Mouse (Mus musculus) kidney, adult 2 months (tissue): ENCODE measurements around the gene Nap1l5. TPM values are rescaled to one million over a fixed set of nuclear protein-coding genes. Genes with fewer than 3 reads are reported as not detected.

Experiments used
- DNase-seq: peaks from one replicate; pipeline ENCODE4 v3.0.0; 2021
- H3K27ac ChIP-seq: fragments of 200-500 bp; 2 replicates; pipeline ENCODE4 v1.5.1; 2012; ENCODE audit warnings: low read depth, low read length, control low read depth, inconsistent platforms; ENCODE audit not compliant: insufficient read depth
- H3K27me3 ChIP-seq: fragments of 200-500 bp; replicated peaks from 2 replicates; pipeline ENCODE4 v1.6.1; 2012; ENCODE audit warnings: mild to moderate bottlenecking, moderate library complexity, low read length, inconsistent platforms; ENCODE audit not compliant: control insufficient read depth, insufficient read depth
- H3K36me3 ChIP-seq: fragments of 200-500 bp; 2 replicates; pipeline ENCODE4 v1.6.1; 2012; ENCODE audit warnings: mild to moderate bottlenecking, moderate library complexity, low read length, inconsistent platforms; ENCODE audit not compliant: control insufficient read depth, insufficient read depth
- H3K4me1 ChIP-seq: fragments of 200-500 bp; 2 replicates; pipeline ENCODE4 v1.6.1; 2011; ENCODE audit warnings: low read length; ENCODE audit not compliant: control insufficient read depth, insufficient read depth
- H3K4me3 ChIP-seq: fragments of 200-500 bp; 2 replicates; pipeline ENCODE4 v1.5.1; 2011; ENCODE audit warnings: mild to moderate bottlenecking, low read depth, low read length, control low read depth; ENCODE audit not compliant: insufficient read depth
- CTCF ChIP-seq: fragments of 200-500 bp; conservative IDR thresholded peaks from 2 replicates; pipeline ENCODE4 v1.5.1; 2011; ENCODE audit warnings: low read depth, mild to moderate bottlenecking, control low read depth, low read length, moderate library complexity, mixed read lengths; ENCODE audit not compliant: insufficient read depth, insufficient read length
- POLR2A ChIP-seq: fragments of 200-500 bp; IDR thresholded peaks from one replicate; pipeline ENCODE4 v1.6.1; 2011; ENCODE audit warnings: low read depth, low read length, control low read depth
- WGBS: fragments of 180-500 bp; shearing (Covaris S2); methylation state at CpG from one replicate; pipeline ENCODE4 v1.1.7; 2018; 5-methylcytosine and 5-hydroxymethylcytosine counted together
- polyA plus RNA-seq: library from polyadenylated mRNA; depleted of rRNA; stranded (reverse); fragments of >200 nt; gene quantifications from 2 replicates; pipeline ENCODE4 v1.2.3, GENCODE M21; 2012; rRNA removed

Gene Nap1l5
- polyA plus RNA-seq: 6.0 and 7.1 TPM in 2 replicates

GRCm38 (mm10) chr6:58906852-58907261 lies at the start of gene Nap1l5:
Gene Nap1l5, minus strand, starts transcription at chr6:58907076.
- no peaks in the 10 kb centered on the region for H3K27me3 ChIP-seq
- no peak within 1 kb of the TSS for H3K27ac ChIP-seq
- TF ChIP-seq POLR2A: no peak
- DNase-seq: peak; percentile 14
- peaks cover 1% of the 10 kb centered on the region; the same call in 1 of the 2 replicates for H3K36me3 ChIP-seq
- 67% methylated on average over 34 of the region's 34 CpGs for WGBS
- H3K4me3 ChIP-seq: peak within 1 kb of the TSS; percentile 38; the same call in 1 of the 2 replicates
- no peaks in the 10 kb centered on the region for H3K4me1 ChIP-seq

GRCm38 (mm10) chr6:58951128-58951992 lies 44.5 kb upstream of the Nap1l5 start:
- 17% methylated on average over 2 of the region's 2 CpGs for WGBS
- Histone ChIP-seq H3K4me3 (no peak overlapping the region), H3K27me3 (no peaks in the 10 kb centered on the region), H3K36me3 (peaks cover 13% of the 10 kb centered on the region), H3K4me1 (peaks cover 21% of the 10 kb centered on the region), H3K27ac (peak overlapping the region; percentile 100)
- peak; percentile 90 for DNase-seq
- TF ChIP-seq CTCF (no peak), POLR2A (no peak)

GRCm38 (mm10) chr6:58950410-58950809 lies 43.5 kb upstream of the Nap1l5 start:
- DNase-seq: peak; percentile 70
- Histone ChIP-seq H3K27me3 (no peaks in the 10 kb centered on the region), H3K27ac (peak overlapping the region; percentile 74), H3K4me3 (no peak overlapping the region), H3K4me1 (peaks cover 21% of the 10 kb centered on the region), H3K36me3 (peaks cover 14% of the 10 kb centered on the region)
- WGBS: 34% methylated on average over 1 of the region's 1 CpGs
- no peak for TF ChIP-seq POLR2A
- TF ChIP-seq CTCF: no peak

GRCm38 (mm10) chr6:58946840-58947239 lies 40.0 kb upstream of the Nap1l5 start:
- WGBS: 65% methylated on average over 4 of the region's 4 CpGs
- TF ChIP-seq POLR2A (no peak), CTCF (no peak)
- Histone ChIP-seq H3K4me3 (no peak overlapping the region), H3K27me3 (no peaks in the 10 kb centered on the region), H3K27ac (no peak overlapping the region; the same call in 1 of the 2 replicates), H3K36me3 (peaks cover 15% of the 10 kb centered on the region), H3K4me1 (peaks cover 14% of the 10 kb centered on the region)
- no peak for DNase-seq

GRCm38 (mm10) chr6:58946246-58946645 lies 39.4 kb upstream of the Nap1l5 start:
- H3K4me3 ChIP-seq: no peak overlapping the region
- H3K27me3 ChIP-seq: no peaks in the 10 kb centered on the region
- TF ChIP-seq CTCF (no peak), POLR2A (no peak)
- peaks cover 10% of the 10 kb centered on the region for H3K4me1 ChIP-seq
- DNase-seq: no peak
- H3K27ac ChIP-seq: no peak overlapping the region
- WGBS: 66% methylated on average over 2 of the region's 2 CpGs
- peaks cover 15% of the 10 kb centered on the region for H3K36me3 ChIP-seq

- WGBS: 91% methylated on average over 3 of the region's 3 CpGs
- no peak for DNase-seq
- H3K4me1 ChIP-seq: peaks cover 6% of the 10 kb centered on the region; the same call in 1 of the 2 replicates
- no peak overlapping the region for H3K4me3 ChIP-seq
- peaks cover 19% of the 10 kb centered on the region for H3K36me3 ChIP-seq
- H3K27me3 ChIP-seq: no peaks in the 10 kb centered on the region
- TF ChIP-seq POLR2A (no peak), CTCF (no peak)
- H3K27ac ChIP-seq: no peak overlapping the region
Observed at GRCm38 (mm10) chr6:58943958-58944357, 37.1 kb upstream of the Nap1l5 start.

GRCm38 (mm10) chr6:58942276-58942675 lies 35.4 kb upstream of the Nap1l5 start:
- H3K27ac ChIP-seq: no peak overlapping the region
- no peak for DNase-seq
- WGBS: 91% methylated on average over 2 of the region's 2 CpGs
- peaks cover 17% of the 10 kb centered on the region for H3K36me3 ChIP-seq
- TF ChIP-seq POLR2A: no peak
- H3K27me3 ChIP-seq: no peaks in the 10 kb centered on the region
- H3K4me1 ChIP-seq: peaks cover 5% of the 10 kb centered on the region; the same call in 1 of the 2 replicates
- no peak overlapping the region for H3K4me3 ChIP-seq
